ENCODE assay signal across 8 mouse cellular contexts in the genomic region with DNA sequence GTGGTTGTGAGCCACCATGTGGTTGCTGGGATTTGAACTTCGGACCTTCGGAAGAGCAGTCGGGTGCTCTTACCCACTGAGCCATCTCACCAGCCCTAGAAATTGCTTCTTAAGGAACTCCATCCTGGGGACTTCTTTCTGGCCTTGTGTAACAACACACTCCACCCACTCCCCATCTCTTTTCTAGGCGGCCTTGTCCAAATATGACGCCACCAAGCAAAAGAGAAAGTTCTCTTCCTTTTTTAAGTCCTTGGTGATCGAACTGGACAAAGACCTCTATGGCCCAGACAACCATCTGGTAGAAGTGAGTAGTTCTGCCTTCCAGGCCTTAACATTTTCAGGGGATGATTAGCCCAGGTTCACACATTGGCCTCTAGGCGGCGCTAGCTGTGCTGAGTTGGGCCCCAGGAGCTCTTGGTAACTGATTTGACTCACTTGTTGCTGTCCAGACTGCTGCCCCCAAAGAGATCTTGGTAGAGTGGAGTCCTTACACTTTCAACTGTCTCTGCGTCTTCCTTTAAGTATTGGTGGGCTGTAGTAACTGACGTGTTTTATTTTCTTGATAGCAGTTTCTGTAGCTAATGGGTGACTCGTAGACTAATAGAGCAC. TPM values are rescaled to one million over a fixed set of nuclear protein-coding genes. Genes with fewer than 3 reads are reported as not detected.
DNase-seq lines count a peak whose midpoint lies in the region; ATAC-seq lines count a peak whose summit lies in the region.

A gene (minus strand): TSS at position 51 of the 609 bp plus-strand sequence.

- 67% methylated on average over 11 of the region's 11 CpGs for WGBS in forebrain, embryonic 11.5 days
- WGBS in hindbrain, embryonic 11.5 days = 66% methylated on average over 9 of the region's 11 CpGs
- WGBS in midbrain, embryonic 14.5 days = 59% methylated on average over 11 of the region's 11 CpGs

- peak within 1 kb of the TSS; percentile 39 for H3K9ac ChIP-seq in forebrain, embryonic 11.5 days (ENCODE audit: low read length)
- peak within 1 kb of the TSS; percentile 70 for H3K9ac ChIP-seq in hindbrain, embryonic 11.5 days (ENCODE audit: low read depth, low read length)
- H3K9ac ChIP-seq in midbrain, embryonic 14.5 days (replicated peaks; ENCODE audit: low read length) = peak within 1 kb of the TSS; percentile 99

- no peaks in the 10 kb centered on the region for H3K9me3 ChIP-seq in forebrain, embryonic 11.5 days (ENCODE audit: control insufficient read depth, low read length)
- no peaks in the 10 kb centered on the region for H3K9me3 ChIP-seq in hindbrain, embryonic 11.5 days (ENCODE audit: control insufficient read depth, low read length)
- no peaks in the 10 kb centered on the region for H3K9me3 ChIP-seq in midbrain, embryonic 14.5 days (ENCODE audit: control insufficient read depth, low read length)

- ATAC-seq in forebrain, embryonic 11.5 days (replicated peaks; ENCODE audit: low FRiP score) = no peak
- no peak for ATAC-seq in hindbrain, embryonic 11.5 days (ENCODE audit: low FRiP score)
- ATAC-seq in midbrain, embryonic 14.5 days (ENCODE audit: low FRiP score, low TSS enrichment) = no peak

- peak within 1 kb of the TSS; percentile 14 for H3K4me3 ChIP-seq in brown adipose tissue, adult 24 weeks (ENCODE audit: insufficient read depth, low read depth, low read length)
- H3K4me3 ChIP-seq in forebrain, embryonic 11.5 days (ENCODE audit: low read depth, low read length) = peak within 1 kb of the TSS; percentile 16; the same call in 1 of the 2 replicates
- peak within 1 kb of the TSS; percentile 89 for H3K4me3 ChIP-seq in hindbrain, embryonic 11.5 days (ENCODE audit: low read depth, low read length)
- peak within 1 kb of the TSS; percentile 85 for H3K4me3 ChIP-seq in midbrain, embryonic 14.5 days (replicated peaks; ENCODE audit: low read depth, low read length)

- H3K27ac ChIP-seq in brown adipose tissue, adult 24 weeks (replicated peaks; ENCODE audit: low read depth, low read length) = peak within 1 kb of the TSS; percentile 28; the same call in 1 of the 2 replicates
- peak within 1 kb of the TSS; percentile 41; the same call in 1 of the 2 replicates for H3K27ac ChIP-seq in forebrain, embryonic 11.5 days (ENCODE audit: low read depth, low read length)
- H3K27ac ChIP-seq in hindbrain, embryonic 11.5 days (ENCODE audit: low read depth, low read length) = peak within 1 kb of the TSS; percentile 97
- peak within 1 kb of the TSS; percentile 99 for H3K27ac ChIP-seq in midbrain, embryonic 14.5 days (replicated peaks; ENCODE audit: low read depth, low read length)

- peaks cover 11% of the 10 kb centered on the region; the same call in 1 of the 2 replicates for H3K4me1 ChIP-seq in brown adipose tissue, adult 24 weeks (ENCODE audit: control insufficient read depth, insufficient read depth, insufficient read length, low read length)
- H3K4me1 ChIP-seq in forebrain, embryonic 11.5 days (replicated peaks; ENCODE audit: control insufficient read depth, insufficient read depth, low read length) = peaks cover 18% of the 10 kb centered on the region
- peaks cover 18% of the 10 kb centered on the region for H3K4me1 ChIP-seq in hindbrain, embryonic 11.5 days (replicated peaks; ENCODE audit: control insufficient read depth, insufficient read depth, low read length)
- peaks cover 22% of the 10 kb centered on the region for H3K4me1 ChIP-seq in midbrain, embryonic 14.5 days (ENCODE audit: control insufficient read depth, insufficient read depth, low read length)

- intact Hi-C loops in left cerebral cortex, postnatal 4 days (cut with DNase I) = no loop called here

- H3K36me3 ChIP-seq in forebrain, embryonic 11.5 days (ENCODE audit: control insufficient read depth, insufficient read depth, low read length) = peaks cover 17% of the 10 kb centered on the region
- peaks cover 24% of the 10 kb centered on the region for H3K36me3 ChIP-seq in hindbrain, embryonic 11.5 days (ENCODE audit: control insufficient read depth, insufficient read depth, low read length)
- H3K36me3 ChIP-seq in midbrain, embryonic 14.5 days (ENCODE audit: control insufficient read depth, insufficient read depth, low read length) = peaks cover 66% of the 10 kb centered on the region

- H3K27me3 ChIP-seq in forebrain, embryonic 11.5 days (ENCODE audit: control insufficient read depth, insufficient read depth, low read length) = no peaks in the 10 kb centered on the region
- no peaks in the 10 kb centered on the region for H3K27me3 ChIP-seq in hindbrain, embryonic 11.5 days (ENCODE audit: control insufficient read depth, insufficient read depth, low read length)
- no peaks in the 10 kb centered on the region for H3K27me3 ChIP-seq in midbrain, embryonic 14.5 days (ENCODE audit: control insufficient read depth, insufficient read depth, low read length)

- peak within 1 kb of the TSS; percentile 70 for H3K4me2 ChIP-seq in forebrain, embryonic 11.5 days (ENCODE audit: low read depth, low read length, severe bottlenecking)
- peak within 1 kb of the TSS; percentile 87 for H3K4me2 ChIP-seq in hindbrain, embryonic 11.5 days (replicated peaks; ENCODE audit: low read depth, low read length)
- peak within 1 kb of the TSS; percentile 98 for H3K4me2 ChIP-seq in midbrain, embryonic 14.5 days (ENCODE audit: low read length)

- peak; percentile 65 for DNase-seq in right cerebral cortex, postnatal 14 days
- DNase-seq in right cerebral cortex, postnatal 25 days = no peak
- peak; percentile 82 for DNase-seq in forebrain, embryonic 11.5 days (ENCODE audit: low spot score)
- DNase-seq in hindbrain, embryonic 11.5 days (ENCODE audit: low spot score) = peak; percentile 82
- DNase-seq in left cerebral cortex, postnatal 4 days = peak; percentile 60
- peak; percentile 77 for DNase-seq in midbrain, embryonic 14.5 days
- peak; percentile 69 for DNase-seq in thymus, postnatal 0 days (ENCODE audit: low spot score)

RNA-seq across cellular contexts. Expression of the gene that starts here (rescaled TPM):
- polyA plus RNA-seq in brown adipose tissue, adult 24 weeks (2012; ENCODE audit: insufficient read depth, insufficient read length, missing spikeins) = not detected in 2 replicates
- not detected in 2 replicates for polyA plus RNA-seq in forebrain, embryonic 11.5 days (2014; fragmentation: Nextera tagmentation; extraction: Ambion mirVana)
- not detected in 2 replicates for polyA plus RNA-seq in hindbrain, embryonic 11.5 days (2014; fragmentation: Nextera tagmentation; extraction: Ambion mirVana)
- total RNA-seq in left cerebral cortex, postnatal 4 days (2021) = not detected
- polyA plus RNA-seq in midbrain, embryonic 14.5 days (2014; fragmentation: Nextera tagmentation; extraction: Ambion mirVana) = not detected in 2 replicates
- polyA plus RNA-seq in thymus, postnatal 0 days (2015; fragmentation: Nextera tagmentation; extraction: Ambion mirVana) = not detected in 2 replicates

Comparison
In these comparisons a context has a peak if more than half of its experiments do, and no peak if none do; other contexts are left out.
1. Peak in DNase-seq, H3K4me3 ChIP-seq, H3K27ac ChIP-seq, H3K9ac ChIP-seq and H3K4me2 ChIP-seq in forebrain, embryonic 11.5 days; RNA of the gene not detected or under 1 TPM.
2. Peak in DNase-seq, H3K4me3 ChIP-seq, H3K27ac ChIP-seq, H3K9ac ChIP-seq and H3K4me2 ChIP-seq in hindbrain, embryonic 11.5 days; RNA of the gene not detected or under 1 TPM.
3. Peak in DNase-seq in left cerebral cortex, postnatal 4 days; RNA of the gene not detected or under 1 TPM.
4. Peak in DNase-seq, H3K4me3 ChIP-seq, H3K27ac ChIP-seq, H3K9ac ChIP-seq and H3K4me2 ChIP-seq in midbrain, embryonic 14.5 days; RNA of the gene not detected or under 1 TPM.
5. Peak in DNase-seq in thymus, postnatal 0 days; RNA of the gene not detected or under 1 TPM.
6. H3K27ac ChIP-seq: peak in every context shown above with its lines; median percentile 99 in midbrain, embryonic 14.5 days; 97 in hindbrain, embryonic 11.5 days; 41 in forebrain, embryonic 11.5 days; 28 in brown adipose tissue, adult 24 weeks.
7. H3K4me3 ChIP-seq: peak in every context shown above with its lines; median percentile 89 in hindbrain, embryonic 11.5 days; 85 in midbrain, embryonic 14.5 days; 16 in forebrain, embryonic 11.5 days; 14 in brown adipose tissue, adult 24 weeks.
8. H3K9ac ChIP-seq: peak in every context shown above with its lines; median percentile 99 in midbrain, embryonic 14.5 days; 70 in hindbrain, embryonic 11.5 days; 39 in forebrain, embryonic 11.5 days.